Mouse (Mus musculus) urinary bladder, postnatal 36 days (tissue): Measurements from ENCODE around the gene Aamp.

Experiments used
- DNase-seq, 2 experiments: peaks; one replicate each; pipeline ENCODE4 v3.0.0; 2022; ENCODE audit warnings: low spot score in 2 of 2, mixed read lengths in 1 of 2

Gene Aamp

DNA sequence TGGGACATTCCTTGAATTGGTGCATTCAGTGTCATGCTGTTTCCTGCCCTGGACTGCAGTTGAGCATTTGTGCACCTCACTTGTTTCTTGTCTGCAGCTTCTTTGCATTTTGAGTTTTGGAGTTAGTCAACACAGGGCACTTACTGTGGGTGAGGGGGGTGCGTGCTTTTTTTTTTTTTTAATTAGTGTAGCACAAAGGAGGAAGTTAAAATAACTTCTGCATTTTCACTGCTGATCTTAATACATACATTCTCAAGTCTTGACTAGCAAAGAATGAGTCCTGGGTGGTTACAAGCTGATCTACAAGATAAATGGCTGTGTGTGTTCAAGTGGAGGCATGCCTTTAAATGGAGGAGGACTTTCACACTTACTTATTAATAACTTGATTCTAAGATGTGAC is 46.4 kb downstream of the Aamp start:
- DNase-seq: no peak

DNA sequence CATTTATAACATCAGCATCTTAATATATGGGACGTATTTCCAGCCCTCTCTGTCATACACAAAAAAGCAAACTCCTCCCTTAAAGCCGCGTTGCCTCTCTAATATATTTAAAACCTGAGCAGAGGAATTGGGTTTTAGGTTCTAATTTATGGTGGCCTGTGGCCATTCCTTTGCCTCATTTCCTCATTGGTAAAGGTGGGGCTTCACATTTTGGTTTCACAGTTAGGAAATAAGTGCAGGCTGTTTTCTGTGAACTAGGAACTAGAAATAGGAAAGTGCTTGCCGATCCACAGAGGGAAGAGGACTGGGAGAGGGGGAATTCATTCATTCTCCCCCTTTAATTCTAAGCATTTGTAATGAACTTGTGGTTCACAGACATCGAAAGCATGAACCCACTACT is 46.9 kb downstream of the Aamp start:
- DNase-seq: no peak

- peak; percentile 26 to 50 for DNase-seq
Observed at GRCm38 (mm10) chr1:74236590-74237317, 47.8 kb downstream of the Aamp start.

GRCm38 (mm10) chr1:74235938-74236589 is 48.5 kb downstream of the Aamp start, which contains the start of gene Arpc2:
Gene Arpc2, plus strand, starts transcription at chr1:74236084.
- DNase-seq: peak; percentile 97

DNA sequence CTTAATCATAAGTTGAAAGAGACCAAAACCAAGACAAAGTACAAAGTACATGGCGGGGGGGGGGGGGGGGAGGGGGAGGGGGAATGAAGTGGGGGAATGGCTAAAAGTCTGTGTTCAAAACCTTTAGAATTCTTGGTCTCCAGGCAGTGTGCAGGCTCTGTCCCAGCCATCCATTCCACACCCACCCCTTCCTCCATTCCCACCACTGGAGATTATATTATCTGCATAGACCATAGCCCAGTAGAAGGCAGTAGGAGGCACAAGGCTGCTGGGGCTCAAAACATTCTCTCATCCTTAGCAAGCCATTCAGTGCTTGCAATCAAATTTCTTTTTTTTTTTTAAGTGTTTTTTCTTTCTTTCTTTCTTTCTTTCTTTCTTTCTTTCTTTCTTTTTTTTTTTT is 53.5 kb downstream of the Aamp start:
- no peak for DNase-seq

DNA sequence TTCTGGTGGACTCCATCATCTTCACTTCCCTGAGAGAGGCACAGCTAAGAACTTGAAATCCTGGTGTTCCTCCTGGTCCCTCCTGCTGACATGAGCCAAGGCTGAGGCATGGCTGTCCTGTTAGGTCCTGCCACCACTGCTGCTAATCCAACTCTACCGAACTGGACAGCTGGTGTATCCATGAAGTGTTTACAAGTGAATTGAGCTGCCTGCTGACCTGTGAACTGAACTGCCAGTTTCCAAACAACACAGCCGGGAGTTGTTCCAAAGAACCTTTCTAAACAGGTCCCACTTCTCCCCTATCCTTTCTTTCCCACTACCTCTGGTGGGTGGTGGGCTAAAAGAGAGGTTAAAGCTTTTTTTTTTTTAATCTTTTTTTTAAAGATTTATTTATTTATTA is 54.6 kb downstream of the Aamp start:
- no peak for DNase-seq
